Mouse (Mus musculus) Patski (cell line): Measurements from ENCODE around the gene Pi16. TPM values are rescaled to one million over a fixed set of nuclear protein-coding genes. Genes with fewer than 3 reads are reported as not detected.

Experiments
- ATAC-seq: fragments of 100-300 bp; one replicate; pipeline ENCODE4 v1.8.0; 2021
- CTCF ChIA-PET: fragments of 350-600 bp; sonication (Branson Sonifier 250); formaldehyde crosslinking; loops from one replicate; lab custom pipeline; 2022; ENCODE audit warnings: inconsistent platforms; lab: Charles Lee
- POLR2A ChIA-PET: fragments of 350-600 bp; sonication (Branson Sonifier 250); formaldehyde crosslinking; loops from one replicate; lab custom pipeline; 2022; ENCODE audit warnings: antibody characterized with exemption, inconsistent platforms; lab: Charles Lee
- DNase-seq: peaks from one replicate; pipeline ENCODE4 v3.0.0-alpha.2; 2011; ENCODE audit warnings: low read depth, low spot score
- H3K27me3 ChIP-seq: fragments of 371-371 bp; one replicate; pipeline ENCODE4 v1.5.1; 2021
- CTCF ChIP-seq: fragments of 100-300 bp; IDR thresholded peaks from one replicate; pipeline ENCODE4 v1.5.1; 2021
- in situ Hi-C: fragments of 300-500 bp; cut with MboI; formaldehyde crosslinking; loops from 3 replicates; pipeline ENCODE4 v1.11.1; 2018; ENCODE audit warnings: low pct_unique_long_range_greater_than_20kb, mixed read lengths
- polyA plus RNA-seq: library from polyadenylated mRNA; unstranded; gene quantifications from one replicate; pipeline ENCODE4 v1.2.3, GENCODE M21; 2021

Gene Pi16
- polyA plus RNA-seq, 1 experiment from 2014 or later: not detected

DNA sequence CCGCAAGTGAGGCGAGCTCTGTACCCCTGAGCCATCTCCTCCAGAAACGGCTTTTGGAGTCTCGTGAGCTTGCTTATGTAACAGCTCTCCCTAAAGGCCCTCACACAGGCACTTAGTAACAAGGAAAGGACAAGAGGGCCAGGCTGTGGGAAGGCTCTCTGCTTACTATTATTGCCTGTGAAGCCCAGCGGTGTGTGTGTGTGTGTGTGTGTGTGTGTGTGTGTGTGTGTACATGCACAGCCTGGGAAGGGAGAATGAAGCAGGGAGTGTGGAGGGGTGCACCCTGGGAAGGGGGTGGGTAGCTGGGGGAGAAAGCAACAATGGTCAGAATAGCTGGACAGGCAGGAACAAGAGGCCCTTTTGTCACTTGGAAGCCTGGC lies 38.0 kb downstream of the Pi16 start:
- POLR2A ChIA-PET: interaction anchor here (1.4 kb wide), 1 partner anchor 58 kb away, joined by 3 read pairs; no protein-coding TSS in a partner anchor
- in situ Hi-C loops: no loop called here
- TF ChIP-seq CTCF: no peak
- no peaks in the 10 kb centered on the region for H3K27me3 ChIP-seq
- CTCF ChIA-PET: interaction anchor here (2.6 kb wide), 1 partner anchor 16 kb away, joined by 11 read pairs; no protein-coding TSS in a partner anchor
- no peak for DNase-seq
- ATAC-seq: no peak

DNA sequence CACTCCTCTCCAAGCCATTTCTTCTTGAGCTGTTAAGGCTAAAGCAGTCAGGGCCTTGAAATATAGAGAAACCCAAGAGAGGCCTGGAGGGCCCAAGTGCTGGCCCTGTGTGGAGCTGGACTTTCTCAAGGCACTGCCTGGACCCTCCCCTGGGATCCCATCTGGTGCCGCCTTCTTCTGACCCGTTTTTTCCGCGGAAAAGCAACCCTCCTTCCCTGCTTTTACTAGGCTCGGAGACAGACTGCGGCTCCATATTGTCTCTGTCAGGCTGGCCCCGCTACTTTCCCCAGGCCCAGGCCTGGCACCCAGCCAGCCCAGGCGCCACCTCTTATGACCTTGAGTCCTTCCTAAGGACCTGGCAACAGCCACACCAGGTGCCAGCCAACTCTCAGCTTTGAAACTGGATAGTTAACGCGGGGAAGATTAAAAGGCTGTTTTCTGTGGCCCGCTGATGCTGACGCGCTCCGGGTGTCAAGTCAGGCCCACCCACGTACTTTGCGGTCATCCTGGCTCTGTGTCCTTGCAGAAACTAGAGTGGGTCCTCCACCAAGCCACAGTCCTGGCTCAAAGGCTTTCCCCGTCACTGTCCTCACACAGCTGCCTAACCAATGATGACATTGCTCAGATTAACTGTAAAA lies 38.5 kb downstream of the Pi16 start:
- ChIA-PET POLR2A (interaction anchor here (1.4 kb wide), 1 partner anchor 58 kb away, joined by 3 read pairs; no protein-coding TSS in a partner anchor), CTCF (interaction anchor here (1.0 to 2.6 kb wide), 2 partner anchors 15 to 87 kb away, joined by 3 to 11 read pairs; partner anchors contain the start of gene BC004004)
- H3K27me3 ChIP-seq: no peaks in the 10 kb centered on the region
- ATAC-seq: no peak
- in situ Hi-C loops: no loop called here
- no peak for TF ChIP-seq CTCF
- no peak for DNase-seq

DNA sequence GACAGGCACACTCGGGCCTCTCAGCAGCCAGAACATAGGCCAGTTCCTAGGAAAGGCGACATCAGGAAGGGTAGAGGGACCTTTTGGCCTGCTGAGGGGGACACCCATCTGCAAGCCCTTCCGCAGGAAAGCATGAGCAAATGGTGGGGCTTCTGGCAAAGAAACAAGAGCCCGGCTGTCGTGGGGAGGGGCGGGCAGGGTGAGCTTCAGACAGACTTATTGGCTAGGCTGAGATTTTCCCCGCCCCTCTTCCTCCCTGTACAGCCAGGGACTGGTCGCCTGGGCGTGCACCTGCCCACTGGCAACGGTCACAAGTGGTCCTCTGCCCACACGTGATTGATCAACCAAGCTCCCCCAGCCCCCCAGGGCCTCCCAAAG lies 39.0 kb downstream of the Pi16 start:
- ATAC-seq (no peak), DNase-seq (no peak)
- in situ Hi-C loops: no loop called here
- POLR2A ChIA-PET: interaction anchor here (1.4 kb wide), 1 partner anchor 59 kb away, joined by 3 read pairs; no protein-coding TSS in a partner anchor
- no peak for TF ChIP-seq CTCF
- CTCF ChIA-PET: interaction anchor here (1.0 to 2.6 kb wide), 2 partner anchors 15 to 88 kb away, joined by 3 to 11 read pairs; partner anchors contain the start of gene BC004004
- no peaks in the 10 kb centered on the region for H3K27me3 ChIP-seq

DNA sequence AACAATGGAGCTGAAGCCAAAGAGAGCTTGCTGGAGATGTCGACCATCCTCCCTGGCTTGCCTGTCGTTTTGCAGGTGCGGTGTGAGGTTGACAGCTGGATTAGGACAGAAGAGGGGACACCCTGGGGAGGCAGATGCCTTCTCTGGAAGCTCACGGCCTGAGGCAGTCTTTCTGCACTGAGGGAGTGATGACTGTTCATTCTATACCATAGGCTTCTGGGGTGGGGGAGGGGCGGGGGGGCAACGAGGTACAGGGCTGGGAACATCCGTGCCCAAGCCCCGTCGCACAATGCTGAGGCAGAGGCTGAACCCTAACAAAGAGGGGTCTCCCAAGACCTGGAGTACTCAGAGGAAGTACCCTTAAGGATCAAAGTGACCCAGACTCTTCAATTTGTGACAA lies 39.4 kb downstream of the Pi16 start:
- TF ChIP-seq CTCF: no peak
- CTCF ChIA-PET: interaction anchor here (1.0 to 2.6 kb wide), 2 partner anchors 14 to 88 kb away, joined by 3 to 11 read pairs; partner anchors contain the start of gene BC004004

DNA sequence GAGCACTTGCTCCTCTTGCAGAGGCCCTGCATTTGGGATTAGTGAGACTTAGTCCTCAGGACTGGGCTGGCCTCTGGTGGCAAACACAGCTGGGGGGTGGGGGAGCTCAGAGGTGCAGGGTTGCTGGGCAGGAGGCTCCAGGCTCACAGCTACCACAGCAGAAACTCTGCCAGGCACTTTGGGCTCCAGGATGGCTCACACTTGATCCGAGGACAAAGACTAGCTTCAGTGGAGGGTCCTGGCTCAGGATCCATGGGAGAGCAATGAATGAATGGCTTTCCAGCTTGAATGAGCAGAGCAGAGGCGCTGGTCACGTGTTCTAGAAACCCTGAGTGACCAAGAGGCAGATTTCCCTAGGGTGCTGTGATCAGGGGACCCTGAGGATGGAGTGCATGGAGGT lies 41.4 kb downstream of the Pi16 start:
- no peak for TF ChIP-seq CTCF
- ChIA-PET CTCF (interaction anchor here (2.7 kb wide), 1 partner anchor 12 kb away, joined by 7 read pairs; no protein-coding TSS in a partner anchor), POLR2A (no interaction called here)
- ATAC-seq (no peak), DNase-seq (no peak)
- in situ Hi-C loops: no loop called here
- no peaks in the 10 kb centered on the region for H3K27me3 ChIP-seq

More for the DNA sequence above, 39.4 kb downstream of the Pi16 start:
- H3K27me3 ChIP-seq: no peaks in the 10 kb centered on the region
- POLR2A ChIA-PET: interaction anchor here (1.4 kb wide), 1 partner anchor 59 kb away, joined by 3 read pairs; no protein-coding TSS in a partner anchor
- in situ Hi-C loops: no loop called here
- no peak for ATAC-seq
- no peak for DNase-seq

DNA sequence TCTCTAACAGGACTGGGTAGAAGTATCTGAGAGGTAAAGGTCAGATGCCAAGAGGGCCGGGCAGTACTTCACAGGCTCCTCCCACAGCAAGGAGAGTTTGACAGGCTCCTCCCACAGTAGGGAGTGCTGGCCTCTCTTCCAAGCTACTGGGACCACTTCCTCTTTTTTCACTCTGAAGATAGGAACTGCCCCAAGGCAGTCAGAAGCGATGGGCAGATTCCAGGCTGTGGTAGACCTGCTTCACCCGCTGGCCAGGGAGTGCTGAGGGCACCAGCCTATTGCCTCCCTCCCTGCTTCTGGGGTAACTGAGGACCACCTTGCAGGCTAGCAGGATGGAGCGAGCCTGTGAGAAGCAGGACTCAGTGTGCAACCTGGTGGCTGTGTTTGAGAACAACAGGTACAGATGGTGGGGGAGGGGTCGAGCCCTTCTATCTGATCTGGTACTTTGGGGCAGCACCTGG lies 43.3 kb downstream of the Pi16 start, which contains the start of gene Fgd2:
Gene Fgd2, plus strand, starts transcription at position 154 of the 461 bp plus-strand sequence.
- ChIA-PET CTCF (interaction anchor here (2.7 kb wide), 1 partner anchor 11 kb away, joined by 7 read pairs; no protein-coding TSS in a partner anchor), POLR2A (no interaction called here)
- no peak for DNase-seq
- TF ChIP-seq CTCF: no peak
- no peak for ATAC-seq
- in situ Hi-C loops: no loop called here
- H3K27me3 ChIP-seq: no peaks in the 10 kb centered on the region

DNA sequence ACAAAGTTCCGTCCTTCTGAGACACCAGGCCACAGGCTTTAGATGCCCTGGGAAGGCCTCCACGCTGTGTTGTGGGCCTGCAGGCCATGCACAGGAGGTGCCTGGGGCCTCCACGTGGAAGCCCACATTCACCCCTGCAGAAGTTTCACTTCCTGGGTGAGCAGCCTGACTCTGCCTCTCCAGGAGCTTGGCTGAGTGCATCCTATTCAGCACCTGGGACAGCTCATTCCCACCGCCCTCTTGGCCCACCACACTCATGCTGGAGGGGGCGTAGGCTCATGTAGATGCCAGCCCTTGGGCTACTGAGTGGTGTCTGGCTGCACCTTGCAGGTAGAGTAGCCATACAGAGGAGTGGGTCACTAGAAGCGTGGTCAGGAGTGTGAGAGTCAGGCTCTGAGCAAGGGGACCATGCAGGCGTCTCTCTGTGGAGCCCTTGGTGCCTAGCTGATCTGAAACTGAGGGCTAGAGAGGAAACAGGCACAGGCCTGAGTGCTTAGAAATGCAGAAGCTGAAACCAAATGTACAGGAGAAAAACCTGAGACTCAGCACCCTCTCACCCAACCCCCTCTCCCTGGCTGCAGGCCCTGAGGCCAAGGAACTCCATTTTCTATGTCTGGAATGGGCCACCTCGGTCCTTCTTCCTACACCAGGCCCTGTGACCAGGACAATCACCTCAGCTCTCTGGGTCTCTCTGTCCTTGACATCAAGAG lies 44.7 kb downstream of the Pi16 start:
- no peak for TF ChIP-seq CTCF
- POLR2A ChIA-PET: no interaction called here
- no peak for DNase-seq
- no peak for ATAC-seq
- no peaks in the 10 kb centered on the region for H3K27me3 ChIP-seq
- CTCF ChIA-PET: interaction anchor here (0.7 to 1.6 kb wide), 2 partner anchors 9 to 24 kb away, joined by 3 to 7 read pairs; no protein-coding TSS in a partner anchor
- in situ Hi-C loops: no loop called here

DNA sequence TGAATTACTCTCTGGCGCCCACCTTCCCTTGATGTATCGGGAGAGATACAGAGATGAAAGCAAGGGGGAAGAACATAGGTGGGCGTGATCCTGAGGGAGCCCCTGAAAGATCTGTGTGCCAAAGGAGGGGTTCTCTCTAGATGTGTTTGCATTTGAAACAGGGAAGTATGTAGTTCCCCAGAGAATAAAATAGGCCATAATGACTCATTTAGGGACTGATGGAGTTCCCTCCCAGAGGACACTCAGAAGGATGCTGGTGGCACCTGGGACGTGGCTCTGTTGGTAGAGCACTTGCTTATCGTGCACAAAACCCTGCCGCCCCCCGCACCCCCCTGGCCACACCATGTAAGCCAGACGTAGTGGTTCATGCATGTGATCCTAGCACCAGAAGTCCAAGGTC lies 45.6 kb downstream of the Pi16 start:
- ChIA-PET CTCF (no interaction called here), POLR2A (no interaction called here)
- DNase-seq: no peak
- in situ Hi-C loops: no loop called here
- ATAC-seq: no peak
- no peaks in the 10 kb centered on the region for H3K27me3 ChIP-seq
- TF ChIP-seq CTCF: no peak

DNA sequence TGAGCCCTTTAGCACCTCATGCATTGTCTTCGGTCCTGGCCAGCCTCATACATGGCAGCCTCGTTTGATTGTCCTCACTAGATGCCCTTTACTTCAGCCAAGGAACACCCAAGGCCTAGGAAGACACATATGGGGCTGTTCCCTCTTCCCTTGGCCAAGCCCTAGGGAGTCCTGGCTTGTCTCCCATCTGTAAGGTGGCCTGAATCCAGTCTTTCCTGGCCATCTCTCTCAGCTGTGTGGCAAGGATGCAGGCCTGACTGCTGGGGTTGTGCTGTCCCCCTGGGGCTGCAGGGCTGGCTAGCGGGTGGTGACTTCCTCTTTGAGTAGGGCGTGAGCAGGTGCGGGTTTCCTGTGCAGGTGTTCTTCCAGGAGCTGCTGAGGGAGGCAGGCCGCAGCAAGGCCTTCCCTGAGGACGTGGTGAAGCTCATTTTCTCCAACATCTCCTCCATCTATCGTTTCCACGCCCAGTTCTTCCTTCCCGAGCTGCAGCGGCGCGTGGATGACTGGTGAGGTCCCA lies 47.7 kb downstream of the Pi16 start:
- in situ Hi-C loops: loop anchor here (5.0 kb wide), 2 partner anchors 103 to 188 kb away; partner anchors contain the start of gene Ppil1

DNA sequence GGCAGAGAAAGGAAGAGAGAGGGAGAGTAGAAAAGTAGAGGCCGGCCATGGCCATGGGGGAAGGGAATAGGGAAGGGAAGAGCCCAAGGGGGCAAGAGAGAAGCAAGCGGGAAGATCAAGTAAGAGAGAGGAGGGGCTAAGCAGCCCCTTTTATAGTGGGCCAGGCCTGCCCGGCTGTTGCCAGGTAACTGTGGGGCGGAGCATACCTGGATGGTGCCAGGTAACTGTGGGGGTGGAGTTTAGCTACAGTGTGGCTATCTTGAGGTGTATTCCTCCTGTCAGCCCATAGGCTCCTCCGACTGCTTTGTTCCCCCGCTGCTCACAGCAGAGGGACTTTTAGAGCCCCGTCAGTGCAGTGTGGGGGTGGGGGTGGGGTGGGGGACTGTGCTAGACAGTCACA lies 51.2 kb downstream of the Pi16 start:
- TF ChIP-seq CTCF: no peak
- ChIA-PET POLR2A (no interaction called here), CTCF (interaction anchor here (1.5 kb wide), 1 partner anchor 122 kb away, joined by 3 read pairs; no protein-coding TSS in a partner anchor)
- H3K27me3 ChIP-seq: no peaks in the 10 kb centered on the region
- DNase-seq (no peak), ATAC-seq (no peak)
- in situ Hi-C loops: loop anchor here (5.0 kb wide), 2 partner anchors 106 to 191 kb away; partner anchors contain the start of gene Ppil1

More for the DNA sequence above, 47.7 kb downstream of the Pi16 start:
- TF ChIP-seq CTCF: no peak
- H3K27me3 ChIP-seq: no peaks in the 10 kb centered on the region
- DNase-seq: no peak
- no peak for ATAC-seq
- POLR2A ChIA-PET: no interaction called here
- CTCF ChIA-PET: no interaction called here
